Mouse (Mus musculus) ES-Bruce4 (cell line): ENCODE results near the gene 2310033P09Rik.

ENCODE experiments used
- CTCF ChIP-seq: IDR thresholded peaks from one replicate; pipeline ENCODE4 v1.8.1; 2011; ENCODE audit warnings: low read depth, low read length
- EP300 ChIP-seq: IDR thresholded peaks from 2 replicates; pipeline ENCODE4 v1.6.1; 2011; ENCODE audit warnings: low read depth, low read length; ENCODE audit not compliant: insufficient read depth

GRCm38 (mm10) chr11:59196230-59196629 lies 11.9 kb upstream of the 2310033P09Rik start:
- TF ChIP-seq EP300 (no peak), CTCF (no peak)
